Mouse (Mus musculus) MEL (cell line): ENCODE measurements around the gene Myod1. TPM values are rescaled to one million over a fixed set of nuclear protein-coding genes. Genes with fewer than 3 reads are reported as not detected.

ENCODE experiments used
- DNase-seq: peaks from one replicate; pipeline ENCODE4 v3.0.0; 2011; ENCODE audit warnings: low read depth, low spot score
- H3K27ac ChIP-seq: 2 replicates; pipeline ENCODE4 v1.5.1; 2012; ENCODE audit warnings: low read depth, mild to moderate bottlenecking, control low read depth, low read length, moderate library complexity; ENCODE audit not compliant: control insufficient read depth
- H3K27me3 ChIP-seq, 2 experiments: fragments of 150-350 bp in 1 of 2; sonication (generic) in 1 of 2; 2 replicates each; pipeline ENCODE4 v1.6.1; 2012; ENCODE audit warnings: low read length in 2 of 2, mild to moderate bottlenecking in 2 of 2, improper control_type of control experiment in 1 of 2, moderate library complexity in 1 of 2; ENCODE audit not compliant: insufficient read depth in 2 of 2, control insufficient read depth in 1 of 2
- H3K36me3 ChIP-seq, 2 experiments: 2 replicates each; pipeline ENCODE4 v1.6.1; 2012 to 2014; ENCODE audit warnings: low read length in 2 of 2, improper control_type of control experiment in 1 of 2, inconsistent platforms in 1 of 2, mild to moderate bottlenecking in 1 of 2; ENCODE audit not compliant: insufficient read depth in 2 of 2, control insufficient read depth in 1 of 2
- H3K4me1 ChIP-seq, 2 experiments: fragments of 150-350 bp in 1 of 2; sonication (generic) in 1 of 2; 2 replicates each; pipeline ENCODE4 v1.6.1; 2012; ENCODE audit warnings: low read length in 2 of 2, improper control_type of control experiment in 1 of 2, mild to moderate bottlenecking in 1 of 2; ENCODE audit not compliant: insufficient read depth in 2 of 2, control insufficient read depth in 1 of 2
- H3K4me3 ChIP-seq, 2 experiments: fragments of 150-350 bp in 1 of 2; sonication (generic) in 1 of 2; 2 replicates each; pipeline ENCODE4 v1.5.1; 2012; ENCODE audit warnings: low read depth in 2 of 2, low read length in 2 of 2, mild to moderate bottlenecking in 2 of 2, moderate library complexity in 2 of 2, control low read depth in 1 of 2, improper control_type of control experiment in 1 of 2; ENCODE audit not compliant: control insufficient read depth in 1 of 2, insufficient read depth in 1 of 2
- H3K79me2 ChIP-seq: 2 replicates; pipeline ENCODE4 v1.6.1; 2012; ENCODE audit warnings: mild to moderate bottlenecking, low read length, moderate library complexity; ENCODE audit not compliant: control insufficient read depth, poor library complexity, insufficient read depth
- H3K9ac ChIP-seq: 2 replicates; pipeline ENCODE4 v1.6.1; 2012; ENCODE audit warnings: low read depth, mild to moderate bottlenecking, control low read depth, low read length, moderate library complexity; ENCODE audit not compliant: control insufficient read depth, poor library complexity, severe bottlenecking
- H3K9me3 ChIP-seq: fragments of 150-350 bp; sonication (generic); replicated peaks from 2 replicates; pipeline ENCODE4 v1.6.1; 2012; ENCODE audit warnings: mild to moderate bottlenecking, low read length, improper control_type of control experiment, moderate library complexity; ENCODE audit not compliant: insufficient read depth
- CHD1 ChIP-seq: IDR thresholded peaks from 2 replicates; pipeline ENCODE4 v1.6.1; 2012; ENCODE audit warnings: low read depth, mild to moderate bottlenecking, inconsistent platforms, low read length, improper control_type of control experiment
- CHD2 ChIP-seq: IDR thresholded peaks from 2 replicates; pipeline ENCODE4 v1.6.1; 2011; ENCODE audit warnings: low read length, improper control_type of control experiment
- ELF1 ChIP-seq: IDR thresholded peaks from 2 replicates; pipeline ENCODE4 v1.6.1; 2014; ENCODE audit warnings: low read depth, mild to moderate bottlenecking, inconsistent platforms, low read length, improper control_type of control experiment, moderate library complexity
- EP300 ChIP-seq, 2 experiments: IDR thresholded peaks; 2 replicates each; pipeline ENCODE4 v1.6.1; 2011; ENCODE audit warnings: improper control_type of control experiment in 2 of 2, low read length in 2 of 2, low read depth in 1 of 2, mild to moderate bottlenecking in 1 of 2
- ETS1 ChIP-seq: IDR thresholded peaks from 2 replicates; pipeline ENCODE4 v1.6.1; 2012; ENCODE audit warnings: low read depth, mild to moderate bottlenecking, inconsistent platforms, low read length, improper control_type of control experiment, moderate library complexity
- GATA1 ChIP-seq: IDR thresholded peaks from 2 replicates; pipeline ENCODE4 v1.6.1; 2011; ENCODE audit warnings: low read depth, low read length, improper control_type of control experiment
- HCFC1 ChIP-seq: IDR thresholded peaks from 2 replicates; pipeline ENCODE4 v1.6.1; 2012; ENCODE audit warnings: low read depth, mild to moderate bottlenecking, inconsistent platforms, low read length, improper control_type of control experiment, moderate library complexity
- JUND ChIP-seq: IDR thresholded peaks from 2 replicates; pipeline ENCODE4 v1.6.1; 2011; ENCODE audit warnings: low read depth, mild to moderate bottlenecking, improper control_type of control experiment, low read length
- KAT2A ChIP-seq: conservative IDR thresholded peaks from 2 replicates; pipeline ENCODE4 v1.6.1; 2012; ENCODE audit warnings: low read depth, low read length, improper control_type of control experiment, inconsistent platforms
- MAFK ChIP-seq: IDR thresholded peaks from 2 replicates; pipeline ENCODE4 v1.6.1; 2011; ENCODE audit warnings: low read depth, mild to moderate bottlenecking, low read length, improper control_type of control experiment, borderline replicate concordance
- MAZ ChIP-seq: IDR thresholded peaks from 2 replicates; pipeline ENCODE4 v1.6.1; 2012; ENCODE audit warnings: low read depth, mild to moderate bottlenecking, inconsistent platforms, low read length, improper control_type of control experiment
- MEF2A ChIP-seq: IDR thresholded peaks from 2 replicates; pipeline ENCODE4 v1.6.1; 2014; ENCODE audit warnings: low read depth, mild to moderate bottlenecking, inconsistent platforms, low read length, improper control_type of control experiment; ENCODE audit not compliant: poor library complexity, insufficient replicate concordance, severe bottlenecking; ENCODE audit errors: extremely low read depth
- MXI1 ChIP-seq: IDR thresholded peaks from 2 replicates; pipeline ENCODE4 v1.6.1; 2011; ENCODE audit warnings: mild to moderate bottlenecking, low read depth, low read length, improper control_type of control experiment
- NELFE ChIP-seq: IDR thresholded peaks from 2 replicates; pipeline ENCODE4 v1.6.1; 2011; ENCODE audit warnings: low read depth, low read length, improper control_type of control experiment
- NRF1 ChIP-seq: IDR thresholded peaks from 2 replicates; pipeline ENCODE4 v1.6.1; 2014; ENCODE audit warnings: low read depth, mild to moderate bottlenecking, inconsistent platforms, low read length, improper control_type of control experiment, moderate library complexity; ENCODE audit not compliant: poor library complexity, insufficient read depth, severe bottlenecking
- POLR2A ChIP-seq, 2 experiments: IDR thresholded peaks; 2 replicates each; pipeline ENCODE4 v1.6.1; 2011 to 2012; ENCODE audit warnings: low read length in 2 of 2, mild to moderate bottlenecking in 2 of 2, control low read depth in 1 of 2, improper control_type of control experiment in 1 of 2, low read depth in 1 of 2, moderate library complexity in 1 of 2; ENCODE audit not compliant: control insufficient read depth in 1 of 2, insufficient read depth in 1 of 2, poor library complexity in 1 of 2
- POLR2AphosphoS2 ChIP-seq: IDR thresholded peaks from 2 replicates; pipeline ENCODE4 v1.6.1; 2011; ENCODE audit warnings: low read length, improper control_type of control experiment
- RCOR1 ChIP-seq: IDR thresholded peaks from 2 replicates; pipeline ENCODE4 v1.6.1; 2012; ENCODE audit warnings: low read depth, mild to moderate bottlenecking, inconsistent platforms, low read length, improper control_type of control experiment
- SIN3A ChIP-seq: IDR thresholded peaks from 2 replicates; pipeline ENCODE4 v1.6.1; 2012; ENCODE audit warnings: low read length, improper control_type of control experiment, inconsistent platforms
- TAL1 ChIP-seq: IDR thresholded peaks from 2 replicates; pipeline ENCODE4 v1.6.1; 2012; ENCODE audit warnings: mild to moderate bottlenecking, inconsistent platforms, low read length, moderate library complexity, mixed read lengths
- TBP ChIP-seq: IDR thresholded peaks from 2 replicates; pipeline ENCODE4 v1.8.0; 2011; ENCODE audit warnings: low read depth, low read length, improper control_type of control experiment
- TCF12 ChIP-seq: IDR thresholded peaks from 2 replicates; pipeline ENCODE4 v1.6.1; 2014; ENCODE audit warnings: low read depth, mild to moderate bottlenecking, inconsistent platforms, low read length, improper control_type of control experiment, moderate library complexity
- UBTF ChIP-seq: IDR thresholded peaks from 2 replicates; pipeline ENCODE4 v1.6.1; 2012; ENCODE audit warnings: low read depth, mild to moderate bottlenecking, inconsistent platforms, low read length, improper control_type of control experiment, moderate library complexity, borderline replicate concordance; ENCODE audit not compliant: insufficient read depth
- ZC3H11A ChIP-seq: IDR thresholded peaks from 2 replicates; pipeline ENCODE4 v1.6.1; 2012; ENCODE audit warnings: low read depth, mild to moderate bottlenecking, inconsistent platforms, low read length, improper control_type of control experiment
- ZNF384 ChIP-seq: IDR thresholded peaks from 2 replicates; pipeline ENCODE4 v1.6.1; 2012; ENCODE audit warnings: low read depth, mild to moderate bottlenecking, inconsistent platforms, low read length, improper control_type of control experiment
- polyA plus RNA-seq, 2 experiments: library from polyadenylated mRNA; stranded (reverse) in 1 of 2; unstranded in 1 of 2; fragments of >175 nt in 1 of 2; fragments of >200 nt in 1 of 2; gene quantifications; 2 replicates each; pipeline versions ENCODE4 v1.2.1 to v1.2.4; 2012; ENCODE audit warnings: low replicate concordance in 2 of 2, low read depth in 1 of 2; ENCODE audit not compliant: insufficient read length in 2 of 2, insufficient read depth in 1 of 2, missing spikeins in 1 of 2
- total RNA-seq: library from RNA; depleted of rRNA; stranded (reverse); fragments of 300-350 nt; gene quantifications from 2 replicates; pipeline ENCODE4 v1.2.3, GENCODE M21; 2012

Gene Myod1
- total and polyA plus RNA-seq, 3 experiments = not detected

DNA sequence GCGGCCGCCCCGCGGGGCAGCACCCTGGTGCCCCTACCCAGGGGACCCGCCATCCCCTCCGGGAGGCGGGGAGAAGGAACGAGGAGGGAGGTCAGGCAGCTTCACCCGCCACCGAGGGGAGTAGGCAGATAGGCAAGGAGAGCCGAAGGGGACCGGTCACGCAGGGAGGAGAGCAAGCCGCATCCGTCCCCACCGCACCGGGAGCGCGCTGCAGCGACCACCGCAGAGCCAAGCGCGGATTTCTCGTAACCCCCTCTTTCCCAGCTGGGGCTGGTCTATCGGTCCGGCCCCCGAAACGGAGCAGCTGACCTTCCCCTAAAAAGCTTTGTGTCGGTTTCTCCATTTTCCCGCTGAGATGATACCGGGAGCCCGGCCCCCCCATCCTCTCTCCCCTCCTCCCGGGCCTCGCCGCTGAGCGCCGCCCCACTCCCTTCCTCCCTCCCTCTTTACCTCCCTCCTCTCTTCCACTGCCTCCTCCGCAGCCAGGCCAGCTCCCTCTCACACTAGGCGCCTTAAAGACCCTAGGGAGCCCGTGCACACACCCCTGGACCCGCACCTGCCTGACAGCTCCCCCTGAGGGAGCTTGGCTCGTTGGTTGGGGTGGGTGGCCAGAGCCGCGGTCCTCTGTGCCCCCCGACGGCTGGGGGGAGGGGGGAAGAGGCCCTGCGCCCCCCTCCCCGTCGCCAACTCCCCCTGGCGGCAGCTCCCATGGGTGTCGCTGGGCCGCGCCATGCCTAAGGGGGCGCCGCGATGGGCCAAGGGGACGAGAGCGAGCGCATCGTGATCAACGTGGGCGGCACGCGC lies 20.9 kb downstream of the Myod1 start:
- Histone ChIP-seq H3K4me1 (no peaks in the 10 kb centered on the region), H3K9ac (no peak overlapping the region), H3K27ac (no peak overlapping the region), H3K27me3 (no peaks in the 10 kb centered on the region), H3K9me3 (no peaks in the 10 kb centered on the region), H3K4me3 (no peak overlapping the region), H3K36me3 (no peaks in the 10 kb centered on the region), H3K79me2 (no peaks in the 10 kb centered on the region)
- no peak for DNase-seq
- TF ChIP-seq CHD2 = no peak
- no peak for TF ChIP-seq NRF1
- TF ChIP-seq CHD1 = no peak
- no peak for TF ChIP-seq HCFC1
- no peak for TF ChIP-seq TCF12
- no peak for TF ChIP-seq JUND
- no peak for TF ChIP-seq MXI1
- no peak for TF ChIP-seq TAL1
- no peak for TF ChIP-seq TBP
- no peak for TF ChIP-seq KAT2A
- TF ChIP-seq MAZ = no peak
- TF ChIP-seq NELFE = no peak
- TF ChIP-seq SIN3A = no peak

DNA sequence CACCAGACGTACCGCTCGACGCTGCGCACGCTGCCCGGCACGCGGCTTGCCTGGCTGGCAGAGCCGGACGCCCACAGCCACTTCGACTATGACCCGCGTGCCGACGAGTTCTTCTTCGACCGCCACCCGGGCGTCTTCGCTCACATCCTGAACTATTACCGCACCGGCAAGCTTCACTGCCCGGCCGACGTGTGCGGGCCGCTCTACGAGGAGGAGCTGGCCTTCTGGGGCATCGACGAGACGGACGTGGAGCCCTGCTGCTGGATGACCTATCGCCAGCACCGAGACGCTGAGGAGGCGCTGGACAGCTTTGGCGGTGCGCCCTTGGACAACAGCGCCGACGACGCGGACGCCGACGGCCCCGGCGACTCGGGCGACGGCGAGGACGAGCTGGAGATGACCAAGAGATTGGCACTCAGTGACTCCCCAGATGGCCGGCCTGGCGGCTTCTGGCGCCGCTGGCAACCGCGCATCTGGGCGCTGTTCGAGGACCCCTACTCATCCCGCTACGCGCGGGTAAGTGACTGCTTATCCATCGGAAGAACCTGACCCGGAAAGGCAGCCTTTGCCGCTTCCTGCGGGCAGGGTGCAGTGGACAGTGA lies 21.6 kb downstream of the Myod1 start:
- Histone ChIP-seq H3K4me1 (no peaks in the 10 kb centered on the region), H3K36me3 (no peaks in the 10 kb centered on the region), H3K27ac (no peak overlapping the region), H3K4me3 (no peak overlapping the region), H3K27me3 (no peaks in the 10 kb centered on the region), H3K79me2 (no peaks in the 10 kb centered on the region), H3K9me3 (no peaks in the 10 kb centered on the region)
- TF ChIP-seq JUND (no peak), MEF2A (no peak), UBTF (no peak), CHD2 (no peak), RCOR1 (no peak), GATA1 (no peak), TBP (no peak), ETS1 (no peak), POLR2AphosphoS2 (no peak), NRF1 (no peak), MAZ (no peak), ELF1 (no peak), ZNF384 (no peak), SIN3A (no peak), ZC3H11A (no peak), NELFE (no peak), MAFK (no peak), POLR2A (IDR thresholded peaks at IDR 0.05; ENCODE audit: control insufficient read depth in 1 of 2, insufficient read depth in 1 of 2, low read depth in 1 of 2, low read length in 2 of 2, poor library complexity in 1 of 2) (no peak), EP300 (IDR thresholded peaks at IDR 0.05; ENCODE audit: low read depth in 1 of 2, low read length in 2 of 2) (no peak), TAL1 (no peak)
- TF ChIP-seq, all 39 proteins: peak for 0
- H3K9ac ChIP-seq = no peak overlapping the region
- no peak for DNase-seq
